Mouse (Mus musculus) limb, embryonic 14.5 days (tissue): ENCODE data around the gene Rpl13a. TPM values are rescaled to one million over a fixed set of nuclear protein-coding genes. Genes with fewer than 3 reads are reported as not detected.
A peak's percentile ranks its signal among the peaks of the same experiment; 100 is the strongest.

Experiments used
- ATAC-seq: fragments of 200-750 bp; cut with Nextera tagmentation; 2 replicates; pipeline ENCODE4 v1.8.0; 2017; ENCODE audit warnings: low read depth, moderate number of reproducible peaks, moderate TSS enrichment; ENCODE audit not compliant: low FRiP score
- DNase-seq: peaks from one replicate; pipeline ENCODE4 v3.0.0-alpha.2; 2015; ENCODE audit warnings: low spot score
- H3K27ac ChIP-seq: fragments of 300-500 bp; sonication (generic); replicated peaks from 2 replicates; pipeline ENCODE4 v1.5.1; 2014; ENCODE audit warnings: low read depth, mild to moderate bottlenecking, low read length, moderate library complexity, mixed read lengths
- H3K27me3 ChIP-seq: fragments of 300-500 bp; sonication (generic); 2 replicates; pipeline ENCODE4 v1.6.1; 2014; ENCODE audit warnings: low read length, mixed read lengths; ENCODE audit not compliant: control insufficient read depth, insufficient read depth
- H3K36me3 ChIP-seq: fragments of 300-500 bp; sonication (generic); 2 replicates; pipeline ENCODE4 v1.6.1; 2014; ENCODE audit warnings: mild to moderate bottlenecking, low read length, moderate library complexity, mixed read lengths; ENCODE audit not compliant: control insufficient read depth, insufficient read depth
- H3K4me1 ChIP-seq: fragments of 300-500 bp; sonication (generic); 2 replicates; pipeline ENCODE4 v1.6.1; 2014; ENCODE audit warnings: antibody characterized with exemption, low read length, mixed read lengths; ENCODE audit not compliant: control insufficient read depth, insufficient read depth
- H3K4me2 ChIP-seq: fragments of 300-500 bp; sonication (generic); replicated peaks from 2 replicates; pipeline ENCODE4 v1.6.1; 2014; ENCODE audit warnings: low read depth, mild to moderate bottlenecking, low read length, moderate library complexity; ENCODE audit not compliant: severe bottlenecking
- H3K4me3 ChIP-seq: fragments of 300-500 bp; sonication (generic); replicated peaks from 2 replicates; pipeline ENCODE4 v1.5.1; 2014; ENCODE audit warnings: low read length
- H3K9ac ChIP-seq: fragments of 300-500 bp; sonication (generic); 2 replicates; pipeline ENCODE4 v1.6.1; 2014; ENCODE audit warnings: mild to moderate bottlenecking, low read depth, low read length, moderate library complexity; ENCODE audit not compliant: severe bottlenecking
- H3K9me3 ChIP-seq: fragments of 300-500 bp; sonication (generic); 2 replicates; pipeline ENCODE4 v1.6.1; 2016; ENCODE audit warnings: low read length; ENCODE audit not compliant: control insufficient read depth
- POLR2A ChIP-seq: fragments of 200-500 bp; IDR thresholded peaks from 2 replicates; pipeline ENCODE4 v1.8.0; 2012; ENCODE audit warnings: inconsistent platforms, mild to moderate bottlenecking, moderate library complexity, borderline replicate concordance; ENCODE audit not compliant: insufficient read depth, insufficient read length; ENCODE audit errors: extremely low read depth
- WGBS: fragments of 180-500 bp; shearing (Covaris S2); extraction: QIAGEN DNeasy Blood & Tissue Kit; methylation state at CpG from one replicate; pipeline ENCODE4 v1.1.7; 2014; 5-methylcytosine and 5-hydroxymethylcytosine counted together
- polyA plus RNA-seq, 2 experiments: library from polyadenylated mRNA; depleted of rRNA in 1 of 2; stranded (reverse) in 1 of 2; unstranded in 1 of 2; fragments of >200 nt; fragmentation: Nextera tagmentation in 1 of 2; extraction: Ambion mirVana in 1 of 2; gene quantifications; 2 replicates each; pipeline versions ENCODE4 v1.2.1 to v1.2.3; 2012 to 2014

Rpl13a gene
- polyA plus RNA-seq, 2 experiments = 1,777 to 3,912 TPM

DNA sequence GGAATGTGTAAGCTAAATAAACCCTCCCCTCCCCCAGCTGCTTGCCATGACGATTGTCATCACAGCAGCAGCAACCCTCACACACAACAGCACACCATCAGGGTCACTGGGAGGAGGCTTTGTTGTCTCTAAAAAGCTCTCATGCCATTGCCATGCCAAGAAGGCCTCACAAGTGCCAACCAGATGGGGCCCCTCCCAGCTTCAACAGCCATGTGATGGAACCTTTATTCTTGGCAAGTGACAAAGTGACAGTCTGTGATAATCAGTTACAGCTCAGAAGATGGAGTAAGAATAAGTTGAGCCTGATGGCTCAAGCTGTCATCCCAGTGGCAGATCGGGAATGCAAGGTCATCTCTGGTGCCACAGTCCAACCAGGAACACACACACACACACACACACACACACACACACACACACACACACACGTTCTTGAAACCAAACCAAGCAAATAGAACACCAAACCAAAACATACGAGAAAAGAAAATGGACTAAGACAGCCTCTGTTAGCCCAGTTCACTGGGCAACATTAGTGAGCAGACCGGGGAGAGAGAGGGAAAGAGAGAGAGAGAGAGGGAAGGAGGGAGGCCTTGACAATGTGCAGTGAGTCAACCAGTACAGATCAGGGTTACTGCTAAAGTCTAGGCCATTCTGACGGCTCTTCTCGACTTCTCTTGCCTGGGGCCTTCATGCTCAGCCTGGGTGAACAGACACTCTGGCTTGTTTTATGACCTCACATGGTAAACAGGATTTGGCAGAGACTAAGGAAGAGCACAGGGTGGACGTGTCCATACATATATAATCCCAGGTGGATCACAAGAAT is 11.6 kb upstream of the Rpl13a start:
- 0 out of 2 replicates have a peak, but pooled peaks cover 4% of the 10 kb centered on the region for H3K27me3 ChIP-seq
- no peak overlapping the region for H3K4me2 ChIP-seq
- no peak for TF ChIP-seq POLR2A
- H3K4me1 ChIP-seq = no peaks in the 10 kb centered on the region
- DNase-seq = no peak
- H3K9me3 ChIP-seq = no peaks in the 10 kb centered on the region
- no peak overlapping the region for H3K4me3 ChIP-seq
- no peak overlapping the region for H3K9ac ChIP-seq
- no peak for ATAC-seq
- H3K27ac ChIP-seq = no peak overlapping the region
- 69% methylated on average over 8 of the region's 8 CpGs for WGBS
- peaks cover 33% of the 10 kb centered on the region for H3K36me3 ChIP-seq

DNA sequence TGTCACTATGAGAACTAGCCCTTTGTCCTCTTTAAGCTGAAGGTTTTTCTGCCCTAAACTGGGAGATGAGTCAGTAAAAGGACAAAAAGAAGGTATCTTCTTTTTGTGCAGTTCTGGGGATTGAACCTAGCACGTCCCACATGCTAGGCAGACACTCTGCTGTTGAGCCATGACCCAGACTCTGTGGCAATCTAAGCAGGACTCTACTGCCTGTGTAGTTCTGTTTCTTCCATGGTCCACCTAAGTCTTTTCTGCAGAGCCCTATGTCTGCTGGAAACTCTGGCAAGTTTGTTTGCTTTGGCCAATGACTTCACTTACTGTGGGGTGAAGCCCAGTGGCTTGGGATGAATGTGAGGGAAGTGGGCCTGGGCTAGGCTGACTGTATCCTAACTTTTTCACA is 9.8 kb upstream of the Rpl13a start:
- ATAC-seq (no peak), DNase-seq (no peak)
- Histone ChIP-seq H3K27ac (no peak overlapping the region), H3K4me1 (no peaks in the 10 kb centered on the region), H3K36me3 (peaks cover 16% of the 10 kb centered on the region), H3K4me3 (no peak overlapping the region), H3K4me2 (no peak overlapping the region), H3K9me3 (no peaks in the 10 kb centered on the region), H3K27me3 (0 out of 2 replicates have a peak, but pooled peaks cover 4% of the 10 kb centered on the region), H3K9ac (no peak overlapping the region)
- WGBS = 82% methylated on average over 1 of the region's 1 CpGs
- TF ChIP-seq POLR2A = no peak

DNA sequence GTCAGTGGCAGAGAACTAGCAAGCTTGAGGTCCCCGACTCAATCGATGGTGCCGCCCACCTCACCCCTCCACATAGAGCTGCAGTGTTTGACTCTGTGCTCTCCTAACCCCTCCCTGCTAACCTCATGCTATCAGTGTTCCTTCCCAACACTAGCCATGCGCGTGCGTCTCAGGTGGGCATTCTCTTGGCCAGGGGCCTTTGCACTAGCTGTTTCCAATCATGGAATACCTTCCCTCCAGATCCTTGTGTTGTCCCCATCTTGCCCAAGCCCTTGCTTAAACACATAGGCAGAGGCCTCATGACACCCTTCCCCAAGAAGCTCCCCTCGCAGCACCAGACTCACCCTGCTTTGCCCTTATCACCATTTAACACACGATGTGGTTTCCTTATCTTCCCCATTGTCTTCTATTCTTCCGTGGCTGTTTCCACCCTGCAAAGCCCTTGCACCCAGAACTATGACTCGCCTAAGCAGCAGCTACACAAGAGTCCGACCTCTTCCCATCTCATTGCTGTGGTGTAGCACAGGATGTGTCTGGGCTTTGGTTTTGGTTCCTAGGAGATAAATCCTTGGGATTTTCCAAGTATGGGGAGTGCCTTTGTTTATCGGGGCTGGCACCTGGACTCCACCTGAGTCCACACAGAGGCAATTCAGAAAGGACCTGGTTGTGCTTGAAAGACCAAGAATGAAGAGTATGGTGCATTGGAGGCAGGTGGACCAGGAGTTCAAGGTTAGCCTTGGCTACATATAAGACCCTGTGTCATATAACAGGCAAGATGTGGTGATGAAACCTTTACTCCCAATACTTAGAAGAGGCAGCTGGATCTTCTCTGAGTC is 8.8 kb upstream of the Rpl13a start:
- Histone ChIP-seq H3K4me1 (no peaks in the 10 kb centered on the region), H3K36me3 (peaks cover 7% of the 10 kb centered on the region), H3K27me3 (0 out of 2 replicates have a peak, but pooled peaks cover 4% of the 10 kb centered on the region), H3K9me3 (no peaks in the 10 kb centered on the region), H3K9ac (no peak overlapping the region), H3K4me2 (no peak overlapping the region), H3K27ac (no peak overlapping the region), H3K4me3 (no peak overlapping the region)
- no peak for TF ChIP-seq POLR2A
- DNase-seq = no peak
- 85% methylated on average over 12 of the region's 12 CpGs for WGBS
- ATAC-seq = no peak

DNA sequence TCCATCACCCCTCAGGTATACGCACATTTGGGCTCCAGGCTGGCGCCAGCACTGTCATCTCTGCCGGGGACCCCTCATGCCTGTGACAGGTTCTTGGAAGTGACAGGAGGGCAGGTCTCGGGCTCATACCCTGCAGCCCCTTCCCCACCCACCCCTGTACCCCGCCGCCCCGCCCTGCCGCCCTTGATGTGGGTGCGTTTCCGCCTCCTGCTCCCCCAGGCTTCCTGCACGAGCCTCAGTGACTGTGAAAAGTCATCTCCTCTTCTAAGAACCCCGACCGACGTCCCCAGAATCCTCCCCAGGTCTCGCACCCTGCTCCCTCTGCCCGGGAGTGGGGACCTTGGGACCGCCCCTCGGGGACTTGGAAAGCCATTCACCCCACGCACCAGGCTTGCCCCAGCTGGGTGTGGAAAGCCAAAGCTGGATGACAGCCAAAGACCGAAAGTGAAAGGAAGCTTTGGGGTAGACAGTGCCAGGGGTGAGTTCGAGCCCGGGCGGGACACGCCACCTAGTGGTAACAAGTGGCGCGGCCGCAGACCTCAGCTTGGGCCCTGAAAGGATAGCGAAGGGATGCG is 7.5 kb upstream of the Rpl13a start, which contains the start of the genes Gm45713 and Flt3l:
Gm45713 (minus strand) TSS at position 239 of the 575 bp plus-strand sequence.
Flt3l (minus strand) TSS at position 440 of the 575 bp plus-strand sequence.
- no peaks in the 10 kb centered on the region for H3K9me3 ChIP-seq
- no peak within 1 kb of the TSS for H3K27ac ChIP-seq

More for the DNA sequence above, 7.5 kb upstream of the Rpl13a start, which contains the start of the genes Gm45713 and Flt3l:
- Histone ChIP-seq H3K36me3 (no peaks in the 10 kb centered on the region), H3K4me1 (no peaks in the 10 kb centered on the region), H3K27me3 (0 out of 2 replicates have a peak, but pooled peaks cover 4% of the 10 kb centered on the region), H3K9ac (peak within 1 kb of the TSS; percentile 55), H3K4me2 (peak within 1 kb of the TSS; percentile 81), H3K4me3 (peak within 1 kb of the TSS; percentile 45)
- DNase-seq (peak; percentile 85), ATAC-seq (peak; percentile 85)
- TF ChIP-seq POLR2A = 0 out of 2 replicates have a peak, but pooled peaks have one; percentile 17
- 1% methylated on average over 29 of the region's 29 CpGs for WGBS
